Mouse (Mus musculus): ENCODE results near the gene Svs2. TPM values are rescaled to one million over a fixed set of nuclear protein-coding genes. Genes with fewer than 3 reads are reported as not detected.
"Not testable (repeated sequence)": the region's sequence is repeated elsewhere in the genome, so short reads cannot be mapped to it uniquely, and the experiment has no call there.

Gene Svs2
- total and polyA plus RNA-seq, 2 experiments from 2014 or later = not detected

GRCm38 (mm10) chr2:164219295-164219694 lies 19.0 kb downstream of the Svs2 start:
- no peak for DNase-seq (ENCODE audit: low spot score)
- Histone ChIP-seq H3K9ac (replicated peaks; ENCODE audit: low read depth, low read length) (no peak overlapping the region), H3K4me2 (ENCODE audit: low read depth, low read length) (no peak overlapping the region), H3K4me1 (ENCODE audit: control insufficient read depth, insufficient read depth) (no peaks in the 10 kb centered on the region), H3K27me3 (ENCODE audit: control insufficient read depth, insufficient read depth, low read length) (no peaks in the 10 kb centered on the region), H3K9me3 (replicated peaks; ENCODE audit: control insufficient read depth, low read length) (no peaks in the 10 kb centered on the region), H3K36me3 (replicated peaks; ENCODE audit: control insufficient read depth, insufficient read depth, low read length) (no peaks in the 10 kb centered on the region), H3K27ac (ENCODE audit: low read depth) (no peak overlapping the region), H3K4me3 (ENCODE audit: low read depth, low read length) (no peak overlapping the region)
- TF ChIP-seq EP300 (IDR thresholded peaks at IDR 0.05; ENCODE audit: low read depth) (no peak), CTCF (IDR thresholded peaks at IDR 0.05; ENCODE audit: low read depth) (no peak)
- WGBS = 76% methylated on average over 9 of the region's 9 CpGs
- no peak for ATAC-seq (ENCODE audit: insufficient read depth, low read depth)

DNA sequence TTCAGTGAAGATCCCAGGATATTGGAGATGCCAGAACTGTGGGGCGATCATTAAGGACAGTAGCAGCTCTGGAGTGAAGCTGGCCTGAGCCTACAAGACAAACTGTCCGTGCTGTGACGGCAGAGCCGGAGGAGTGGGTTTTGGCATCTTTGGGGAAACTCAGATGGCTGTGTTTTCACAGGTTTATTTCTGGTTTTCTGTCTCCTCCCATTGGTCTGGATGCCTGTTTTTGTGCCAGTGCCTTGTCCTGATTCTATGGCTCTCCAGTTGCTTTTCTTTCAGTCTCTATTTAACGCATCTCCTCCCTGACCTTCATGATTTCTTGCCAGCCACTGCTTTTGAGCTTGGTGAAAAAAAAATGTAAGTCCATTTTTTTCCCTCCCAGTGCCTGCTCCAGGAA lies 25.6 kb downstream of the Svs2 start:
- Histone ChIP-seq H3K4me1 (ENCODE audit: control insufficient read depth, insufficient read depth) (no peaks in the 10 kb centered on the region), H3K4me3 (ENCODE audit: low read depth, low read length) (no peak overlapping the region), H3K4me2 (ENCODE audit: low read depth, low read length) (no peak overlapping the region), H3K9me3 (replicated peaks; ENCODE audit: control insufficient read depth, low read length) (no peaks in the 10 kb centered on the region), H3K9ac (replicated peaks; ENCODE audit: low read depth, low read length) (no peak overlapping the region), H3K36me3 (replicated peaks; ENCODE audit: control insufficient read depth, insufficient read depth, low read length) (no peaks in the 10 kb centered on the region), H3K27me3 (ENCODE audit: control insufficient read depth, insufficient read depth, low read length) (no peaks in the 10 kb centered on the region), H3K27ac (ENCODE audit: low read depth) (no peak overlapping the region)
- no peak for DNase-seq (ENCODE audit: low spot score)
- 73% methylated on average over 5 of the region's 5 CpGs for WGBS
- TF ChIP-seq EP300 (IDR thresholded peaks at IDR 0.05; ENCODE audit: low read depth) (no peak), CTCF (IDR thresholded peaks at IDR 0.05; ENCODE audit: low read depth) (no peak)
- ATAC-seq (ENCODE audit: insufficient read depth, low read depth) = no peak

- H3K9me3 ChIP-seq (replicated peaks; ENCODE audit: control insufficient read depth, low read length) = no peaks in the 10 kb centered on the region
- DNase-seq (ENCODE audit: low spot score) = no peak
- H3K4me3 ChIP-seq (ENCODE audit: low read depth, low read length) = no peak overlapping the region
- ATAC-seq (ENCODE audit: insufficient read depth, low read depth) = no peak
- H3K4me1 ChIP-seq (ENCODE audit: control insufficient read depth, insufficient read depth) = no peaks in the 10 kb centered on the region
- no peaks in the 10 kb centered on the region for H3K27me3 ChIP-seq (ENCODE audit: control insufficient read depth, insufficient read depth, low read length)
- H3K9ac ChIP-seq (replicated peaks; ENCODE audit: low read depth, low read length) = no peak overlapping the region
- WGBS = 81% methylated on average over 4 of the region's 4 CpGs
- no peak overlapping the region for H3K4me2 ChIP-seq (ENCODE audit: low read depth, low read length)
- H3K27ac ChIP-seq (ENCODE audit: low read depth) = no peak overlapping the region
- TF ChIP-seq CTCF (IDR thresholded peaks at IDR 0.05; ENCODE audit: low read depth) = no peak
- TF ChIP-seq EP300 (IDR thresholded peaks at IDR 0.05; ENCODE audit: low read depth) = no peak
- no peaks in the 10 kb centered on the region for H3K36me3 ChIP-seq (replicated peaks; ENCODE audit: control insufficient read depth, insufficient read depth, low read length)
These were observed 27.4 kb downstream of the Svs2 start for GRCm38 (mm10) chr2:164210892-164211291.

DNA sequence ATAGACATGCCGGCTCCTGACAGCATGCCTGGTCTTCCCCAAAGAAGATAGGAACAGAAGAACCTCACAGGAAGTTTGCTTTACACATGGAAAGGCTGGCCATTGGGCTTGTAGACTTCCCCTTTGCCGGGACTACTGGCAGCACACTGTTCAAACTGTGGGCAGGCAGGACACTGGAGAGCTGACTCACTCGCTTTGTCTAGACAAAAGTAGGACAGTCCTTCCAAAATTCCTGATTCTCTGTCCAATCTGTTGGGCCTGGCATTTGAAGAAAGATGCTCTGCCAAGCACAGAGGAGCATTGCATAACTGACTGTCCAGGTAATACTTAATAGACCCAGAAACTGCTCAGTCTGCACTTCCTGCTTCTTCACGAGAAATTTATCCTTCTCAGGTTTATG lies 31.6 kb downstream of the Svs2 start:
- Histone ChIP-seq H3K27me3 (ENCODE audit: control insufficient read depth, insufficient read depth, low read length) (no peaks in the 10 kb centered on the region), H3K36me3 (replicated peaks; ENCODE audit: control insufficient read depth, insufficient read depth, low read length) (no peaks in the 10 kb centered on the region), H3K4me3 (ENCODE audit: low read depth, low read length) (no peak overlapping the region), H3K4me1 (ENCODE audit: control insufficient read depth, insufficient read depth) (no peaks in the 10 kb centered on the region), H3K27ac (ENCODE audit: low read depth) (no peak overlapping the region), H3K4me2 (ENCODE audit: low read depth, low read length) (no peak overlapping the region), H3K9ac (replicated peaks; ENCODE audit: low read depth, low read length) (no peak overlapping the region), H3K9me3 (replicated peaks; ENCODE audit: control insufficient read depth, low read length) (no peaks in the 10 kb centered on the region)
- TF ChIP-seq EP300 (IDR thresholded peaks at IDR 0.05; ENCODE audit: low read depth) = no peak
- TF ChIP-seq CTCF (IDR thresholded peaks at IDR 0.05; ENCODE audit: low read depth) = no peak
- no peak for ATAC-seq (ENCODE audit: insufficient read depth, low read depth)
- WGBS = 57% methylated on average over 4 of the region's 4 CpGs
- no peak for DNase-seq (ENCODE audit: low spot score)

- 82% methylated on average over 10 of the region's 10 CpGs for WGBS
- H3K27me3 ChIP-seq (ENCODE audit: control insufficient read depth, insufficient read depth, low read length); H3K9me3 ChIP-seq (replicated peaks; ENCODE audit: control insufficient read depth, low read length); DNase-seq (ENCODE audit: low spot score); H3K36me3 ChIP-seq (replicated peaks; ENCODE audit: control insufficient read depth, insufficient read depth, low read length); H3K4me1 ChIP-seq (ENCODE audit: control insufficient read depth, insufficient read depth); H3K27ac ChIP-seq (ENCODE audit: low read depth); ATAC-seq (ENCODE audit: insufficient read depth, low read depth); H3K4me3 ChIP-seq (ENCODE audit: low read depth, low read length); H3K9ac ChIP-seq (replicated peaks; ENCODE audit: low read depth, low read length); H3K4me2 ChIP-seq (ENCODE audit: low read depth, low read length): not testable (repeated sequence)
These were observed 32.3 kb downstream of the Svs2 start for GRCm38 (mm10) chr2:164206011-164206410.

- H3K4me2 ChIP-seq (ENCODE audit: low read depth, low read length) = no peak within 1 kb of the TSS
- no peaks in the 10 kb centered on the region for H3K4me1 ChIP-seq (ENCODE audit: control insufficient read depth, insufficient read depth)
- WGBS = 72% methylated on average over 20 of the region's 20 CpGs
- no peaks in the 10 kb centered on the region for H3K27me3 ChIP-seq (ENCODE audit: control insufficient read depth, insufficient read depth, low read length)
- no peaks in the 10 kb centered on the region for H3K36me3 ChIP-seq (replicated peaks; ENCODE audit: control insufficient read depth, insufficient read depth, low read length)
- H3K27ac ChIP-seq (ENCODE audit: low read depth) = no peak within 1 kb of the TSS
- H3K9ac ChIP-seq (replicated peaks; ENCODE audit: low read depth, low read length) = no peak within 1 kb of the TSS
- H3K9me3 ChIP-seq (replicated peaks; ENCODE audit: control insufficient read depth, low read length) = no peaks in the 10 kb centered on the region
- H3K4me3 ChIP-seq (ENCODE audit: low read depth, low read length) = no peak within 1 kb of the TSS
- DNase-seq (ENCODE audit: low spot score) (no peak), ATAC-seq (ENCODE audit: insufficient read depth, low read depth) (no peak)
- no peak for TF ChIP-seq EP300 (IDR thresholded peaks at IDR 0.05; ENCODE audit: low read depth)
- no peak for TF ChIP-seq CTCF (IDR thresholded peaks at IDR 0.05; ENCODE audit: low read depth)
These were observed 38.5 kb downstream of the Svs2 start, which contains the start of gene Wfdc15a for GRCm38 (mm10) chr2:164199626-164200327. Gene Wfdc15a (minus strand): TSS chr2:164200130.
